Mouse (Mus musculus): Measurements from ENCODE around the gene Otx2. TPM values are rescaled to one million over a fixed set of nuclear protein-coding genes. Genes with fewer than 3 reads are reported as not detected.

Otx2 gene
- total and polyA plus RNA-seq, 3 experiments = not detected

DNA sequence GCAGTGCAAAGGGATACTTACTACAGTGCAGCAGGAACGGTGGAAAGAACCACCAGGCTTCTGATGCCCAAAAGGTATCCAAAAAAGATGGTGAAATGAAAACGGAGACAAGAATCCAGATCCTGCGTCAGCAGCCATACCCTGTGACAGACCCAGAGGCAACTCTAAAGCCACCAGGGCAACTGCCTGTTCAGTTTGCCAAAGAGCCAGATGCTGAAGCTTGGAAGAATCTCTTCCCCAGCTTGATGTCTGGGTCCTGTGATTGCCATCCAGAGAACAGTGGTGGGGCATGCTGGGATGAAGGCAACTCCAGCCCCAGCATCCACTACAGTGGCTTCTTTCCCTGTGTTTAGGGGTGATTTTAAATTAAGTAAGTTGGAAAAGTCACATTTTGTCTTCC, 5.1 kb upstream of the Otx2 start:
- no peak for DNase-seq (ENCODE audit: low read depth, low spot score)
- Histone ChIP-seq H3K36me3 (ENCODE audit: control insufficient read depth in 1 of 2, insufficient read depth in 2 of 2, low read length in 2 of 2) (no peaks in the 10 kb centered on the region), H3K9me3 (replicated peaks; ENCODE audit: insufficient read depth, low read length) (no peaks in the 10 kb centered on the region), H3K4me3 (ENCODE audit: control insufficient read depth in 1 of 2, insufficient read depth in 1 of 2, low read depth in 2 of 2, low read length in 2 of 2) (no peak overlapping the region), H3K79me2 (ENCODE audit: control insufficient read depth, insufficient read depth, low read length, poor library complexity) (no peaks in the 10 kb centered on the region), H3K27ac (ENCODE audit: control insufficient read depth, low read depth, low read length) (no peak overlapping the region), H3K4me1 (ENCODE audit: control insufficient read depth in 1 of 2, insufficient read depth in 2 of 2, low read length in 2 of 2) (no peaks in the 10 kb centered on the region), H3K9ac (ENCODE audit: control insufficient read depth, low read depth, low read length, poor library complexity, severe bottlenecking) (no peak overlapping the region), H3K27me3 (ENCODE audit: control insufficient read depth in 1 of 2, insufficient read depth in 2 of 2, low read length in 2 of 2) (peaks cover 4 to 5% of the 10 kb centered on the region in 2 experiments; a peak in 2 of 4 replicates)
- TF ChIP-seq MYC (IDR thresholded peaks at IDR 0.05; ENCODE audit: low read depth, low read length) (no peak), HCFC1 (IDR thresholded peaks at IDR 0.05; ENCODE audit: low read depth, low read length) (no peak), UBTF (IDR thresholded peaks at IDR 0.05; ENCODE audit: borderline replicate concordance, insufficient read depth, low read depth, low read length) (no peak), BHLHE40 (IDR thresholded peaks at IDR 0.05; ENCODE audit: borderline replicate concordance, low read depth, low read length) (no peak)

- no peak overlapping the region for H3K4me3 ChIP-seq (ENCODE audit: control insufficient read depth in 1 of 2, insufficient read depth in 1 of 2, low read depth in 2 of 2, low read length in 2 of 2)
- H3K9me3 ChIP-seq (replicated peaks; ENCODE audit: insufficient read depth, low read length) = no peaks in the 10 kb centered on the region
- no peaks in the 10 kb centered on the region for H3K4me1 ChIP-seq (ENCODE audit: control insufficient read depth in 1 of 2, insufficient read depth in 2 of 2, low read length in 2 of 2)
- no peak for DNase-seq (ENCODE audit: low read depth, low spot score)
- H3K9ac ChIP-seq (ENCODE audit: control insufficient read depth, low read depth, low read length, poor library complexity, severe bottlenecking) = no peak overlapping the region
- no peaks in the 10 kb centered on the region for H3K36me3 ChIP-seq (ENCODE audit: control insufficient read depth in 1 of 2, insufficient read depth in 2 of 2, low read length in 2 of 2)
- peaks cover 2 to 4% of the 10 kb centered on the region in 2 experiments; a peak in 2 of 4 replicates for H3K27me3 ChIP-seq (ENCODE audit: control insufficient read depth in 1 of 2, insufficient read depth in 2 of 2, low read length in 2 of 2)
- no peaks in the 10 kb centered on the region for H3K79me2 ChIP-seq (ENCODE audit: control insufficient read depth, insufficient read depth, low read length, poor library complexity)
- H3K27ac ChIP-seq (ENCODE audit: control insufficient read depth, low read depth, low read length) = no peak overlapping the region
- TF ChIP-seq ELF1 (IDR thresholded peaks at IDR 0.05; ENCODE audit: low read depth, low read length) (no peak), TAL1 (IDR thresholded peaks at IDR 0.05; ENCODE audit: low read length) (no peak), ZKSCAN1 (IDR thresholded peaks at IDR 0.05; ENCODE audit: low read depth, low read length) (no peak), MYB (IDR thresholded peaks at IDR 0.05; ENCODE audit: low read depth, low read length) (no peak), CHD1 (IDR thresholded peaks at IDR 0.05; ENCODE audit: low read depth, low read length) (no peak), USF1 (IDR thresholded peaks at IDR 0.05; ENCODE audit: low read depth, low read length) (no peak), GATA1 (IDR thresholded peaks at IDR 0.05; ENCODE audit: low read depth, low read length) (no peak), RCOR1 (IDR thresholded peaks at IDR 0.05; ENCODE audit: low read depth, low read length) (no peak), ZNF384 (IDR thresholded peaks at IDR 0.05; ENCODE audit: low read depth, low read length) (no peak)
These were observed 615 bp upstream of the Otx2 start for GRCm38 (mm10) chr14:48674036-48674831.
